Mouse (Mus musculus) MEL (cell line): Measurements from ENCODE around the gene Elovl5. TPM values are rescaled to one million over a fixed set of nuclear protein-coding genes. Genes with fewer than 3 reads are reported as not detected.
A peak's percentile ranks its signal among the peaks of the same experiment; 100 is the strongest.

Source experiments
- DNase-seq: peaks from one replicate; pipeline ENCODE4 v3.0.0; 2011; ENCODE audit warnings: low read depth, low spot score
- H3K27ac ChIP-seq: 2 replicates; pipeline ENCODE4 v1.5.1; 2012; ENCODE audit warnings: low read depth, mild to moderate bottlenecking, control low read depth, low read length, moderate library complexity; ENCODE audit not compliant: control insufficient read depth
- H3K27me3 ChIP-seq, 2 experiments: fragments of 150-350 bp in 1 of 2; sonication (generic) in 1 of 2; 2 replicates each; pipeline ENCODE4 v1.6.1; 2012; ENCODE audit warnings: low read length in 2 of 2, mild to moderate bottlenecking in 2 of 2, improper control_type of control experiment in 1 of 2, moderate library complexity in 1 of 2; ENCODE audit not compliant: insufficient read depth in 2 of 2, control insufficient read depth in 1 of 2
- H3K36me3 ChIP-seq, 2 experiments: 2 replicates each; pipeline ENCODE4 v1.6.1; 2012 to 2014; ENCODE audit warnings: low read length in 2 of 2, improper control_type of control experiment in 1 of 2, inconsistent platforms in 1 of 2, mild to moderate bottlenecking in 1 of 2; ENCODE audit not compliant: insufficient read depth in 2 of 2, control insufficient read depth in 1 of 2
- H3K4me1 ChIP-seq, 2 experiments: fragments of 150-350 bp in 1 of 2; sonication (generic) in 1 of 2; 2 replicates each; pipeline ENCODE4 v1.6.1; 2012; ENCODE audit warnings: low read length in 2 of 2, improper control_type of control experiment in 1 of 2, mild to moderate bottlenecking in 1 of 2; ENCODE audit not compliant: insufficient read depth in 2 of 2, control insufficient read depth in 1 of 2
- H3K4me3 ChIP-seq, 2 experiments: fragments of 150-350 bp in 1 of 2; sonication (generic) in 1 of 2; 2 replicates each; pipeline ENCODE4 v1.5.1; 2012; ENCODE audit warnings: low read depth in 2 of 2, low read length in 2 of 2, mild to moderate bottlenecking in 2 of 2, moderate library complexity in 2 of 2, control low read depth in 1 of 2, improper control_type of control experiment in 1 of 2; ENCODE audit not compliant: control insufficient read depth in 1 of 2, insufficient read depth in 1 of 2
- H3K79me2 ChIP-seq: 2 replicates; pipeline ENCODE4 v1.6.1; 2012; ENCODE audit warnings: mild to moderate bottlenecking, low read length, moderate library complexity; ENCODE audit not compliant: control insufficient read depth, poor library complexity, insufficient read depth
- H3K9ac ChIP-seq: 2 replicates; pipeline ENCODE4 v1.6.1; 2012; ENCODE audit warnings: low read depth, mild to moderate bottlenecking, control low read depth, low read length, moderate library complexity; ENCODE audit not compliant: control insufficient read depth, poor library complexity, severe bottlenecking
- H3K9me3 ChIP-seq: fragments of 150-350 bp; sonication (generic); replicated peaks from 2 replicates; pipeline ENCODE4 v1.6.1; 2012; ENCODE audit warnings: mild to moderate bottlenecking, low read length, improper control_type of control experiment, moderate library complexity; ENCODE audit not compliant: insufficient read depth
- BHLHE40 ChIP-seq: IDR thresholded peaks from 2 replicates; pipeline ENCODE4 v1.6.1; 2012; ENCODE audit warnings: low read depth, mild to moderate bottlenecking, inconsistent platforms, low read length, improper control_type of control experiment, borderline replicate concordance
- CTCF ChIP-seq, 3 experiments: IDR thresholded peaks in 2 of 3; conservative IDR thresholded peaks in 1 of 3; 2 replicates each; pipeline ENCODE4 v1.5.1; 2011 to 2012; ENCODE audit warnings: low read length in 3 of 3, low read depth in 2 of 3, mild to moderate bottlenecking in 2 of 3, improper control_type of control experiment in 1 of 3, inconsistent platforms in 1 of 3, mixed read lengths in 1 of 3, moderate library complexity in 1 of 3; ENCODE audit not compliant: control insufficient read depth in 1 of 3, insufficient read depth in 1 of 3, poor library complexity in 1 of 3, severe bottlenecking in 1 of 3
- E2F4 ChIP-seq: IDR thresholded peaks from 2 replicates; pipeline ENCODE4 v1.6.1; 2011; ENCODE audit warnings: low read depth, low read length, improper control_type of control experiment, borderline replicate concordance
- HCFC1 ChIP-seq: IDR thresholded peaks from 2 replicates; pipeline ENCODE4 v1.6.1; 2012; ENCODE audit warnings: low read depth, mild to moderate bottlenecking, inconsistent platforms, low read length, improper control_type of control experiment, moderate library complexity
- MAFK ChIP-seq: IDR thresholded peaks from 2 replicates; pipeline ENCODE4 v1.6.1; 2011; ENCODE audit warnings: low read depth, mild to moderate bottlenecking, low read length, improper control_type of control experiment, borderline replicate concordance
- MEF2A ChIP-seq: IDR thresholded peaks from 2 replicates; pipeline ENCODE4 v1.6.1; 2014; ENCODE audit warnings: low read depth, mild to moderate bottlenecking, inconsistent platforms, low read length, improper control_type of control experiment; ENCODE audit not compliant: poor library complexity, insufficient replicate concordance, severe bottlenecking; ENCODE audit errors: extremely low read depth
- MYC ChIP-seq: IDR thresholded peaks from 2 replicates; pipeline ENCODE4 v1.6.1; 2011; ENCODE audit warnings: low read depth, mild to moderate bottlenecking, low read length, improper control_type of control experiment, moderate library complexity
- NELFE ChIP-seq: IDR thresholded peaks from 2 replicates; pipeline ENCODE4 v1.6.1; 2011; ENCODE audit warnings: low read depth, low read length, improper control_type of control experiment
- RCOR1 ChIP-seq: IDR thresholded peaks from 2 replicates; pipeline ENCODE4 v1.6.1; 2012; ENCODE audit warnings: low read depth, mild to moderate bottlenecking, inconsistent platforms, low read length, improper control_type of control experiment
- SMC3 ChIP-seq: IDR thresholded peaks from 2 replicates; pipeline ENCODE4 v1.6.1; 2011; ENCODE audit warnings: low read depth, low read length, improper control_type of control experiment
- TAL1 ChIP-seq: IDR thresholded peaks from 2 replicates; pipeline ENCODE4 v1.6.1; 2012; ENCODE audit warnings: mild to moderate bottlenecking, inconsistent platforms, low read length, moderate library complexity, mixed read lengths
- UBTF ChIP-seq: IDR thresholded peaks from 2 replicates; pipeline ENCODE4 v1.6.1; 2012; ENCODE audit warnings: low read depth, mild to moderate bottlenecking, inconsistent platforms, low read length, improper control_type of control experiment, moderate library complexity, borderline replicate concordance; ENCODE audit not compliant: insufficient read depth
- USF2 ChIP-seq, 2 experiments: IDR thresholded peaks; 2 replicates each; pipeline ENCODE4 v1.6.1; 2011 to 2012; ENCODE audit warnings: improper control_type of control experiment in 2 of 2, low read length in 2 of 2, borderline replicate concordance in 1 of 2, inconsistent platforms in 1 of 2, low read depth in 1 of 2, mild to moderate bottlenecking in 1 of 2; ENCODE audit not compliant: insufficient read depth in 1 of 2
- ZKSCAN1 ChIP-seq: IDR thresholded peaks from 2 replicates; pipeline ENCODE4 v1.6.1; 2012; ENCODE audit warnings: low read depth, mild to moderate bottlenecking, inconsistent platforms, low read length, improper control_type of control experiment, moderate library complexity
- ZMIZ1 ChIP-seq: IDR thresholded peaks from 2 replicates; pipeline ENCODE4 v1.6.1; 2012; ENCODE audit warnings: low read depth, mild to moderate bottlenecking, inconsistent platforms, low read length, improper control_type of control experiment, moderate library complexity
- ZNF384 ChIP-seq: IDR thresholded peaks from 2 replicates; pipeline ENCODE4 v1.6.1; 2012; ENCODE audit warnings: low read depth, mild to moderate bottlenecking, inconsistent platforms, low read length, improper control_type of control experiment
- polyA plus RNA-seq, 2 experiments: library from polyadenylated mRNA; stranded (reverse) in 1 of 2; unstranded in 1 of 2; fragments of >175 nt in 1 of 2; fragments of >200 nt in 1 of 2; gene quantifications; 2 replicates each; pipeline versions ENCODE4 v1.2.1 to v1.2.4; 2012; ENCODE audit warnings: low replicate concordance in 2 of 2, low read depth in 1 of 2; ENCODE audit not compliant: insufficient read length in 2 of 2, insufficient read depth in 1 of 2, missing spikeins in 1 of 2
- total RNA-seq: library from RNA; depleted of rRNA; stranded (reverse); fragments of 300-350 nt; gene quantifications from 2 replicates; pipeline ENCODE4 v1.2.3, GENCODE M21; 2012

Elovl5 gene
- total and polyA plus RNA-seq, 3 experiments: 52.3 to 73.0 (median 58.3) TPM

DNA sequence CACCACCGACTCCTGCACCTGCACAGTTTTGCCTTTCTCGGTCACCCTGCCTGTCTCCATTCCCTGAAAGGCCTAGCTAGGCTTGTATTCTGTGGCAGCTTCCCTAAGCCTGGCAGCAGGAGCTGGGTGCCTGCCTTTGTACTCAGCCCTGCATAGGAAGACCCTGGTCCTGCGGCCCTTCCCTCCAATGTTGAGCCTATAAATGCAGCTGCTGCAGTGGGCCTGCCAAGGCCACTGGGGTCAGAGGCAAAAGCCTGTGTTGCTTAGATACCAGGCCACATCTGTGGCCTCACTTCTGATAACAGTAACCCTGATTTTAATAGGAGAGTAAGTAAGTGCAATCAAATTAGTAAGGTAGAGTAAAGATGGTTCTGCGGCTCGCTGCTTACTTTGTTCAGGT is 14.6 kb downstream of the Elovl5 start:
- Histone ChIP-seq H3K4me1 (peaks cover 0 to 2% of the 10 kb centered on the region in 2 experiments; a peak in 1 of 4 replicates), H3K9ac (no peak overlapping the region), H3K27ac (no peak overlapping the region), H3K36me3 (peaks cover 2 to 3% of the 10 kb centered on the region in 2 experiments; a peak in 2 of 4 replicates), H3K9me3 (no peaks in the 10 kb centered on the region), H3K79me2 (peaks cover 59% of the 10 kb centered on the region), H3K4me3 (no peak overlapping the region), H3K27me3 (no peaks in the 10 kb centered on the region)
- TF ChIP-seq MAFK (no peak), USF2 (IDR thresholded peaks at IDR 0.05; ENCODE audit: borderline replicate concordance in 1 of 2, insufficient read depth in 1 of 2, low read depth in 1 of 2, low read length in 2 of 2) (no peak), BHLHE40 (no peak), E2F4 (no peak), ZMIZ1 (no peak), ZKSCAN1 (no peak), HCFC1 (no peak), RCOR1 (no peak)
- no peak for DNase-seq

DNA sequence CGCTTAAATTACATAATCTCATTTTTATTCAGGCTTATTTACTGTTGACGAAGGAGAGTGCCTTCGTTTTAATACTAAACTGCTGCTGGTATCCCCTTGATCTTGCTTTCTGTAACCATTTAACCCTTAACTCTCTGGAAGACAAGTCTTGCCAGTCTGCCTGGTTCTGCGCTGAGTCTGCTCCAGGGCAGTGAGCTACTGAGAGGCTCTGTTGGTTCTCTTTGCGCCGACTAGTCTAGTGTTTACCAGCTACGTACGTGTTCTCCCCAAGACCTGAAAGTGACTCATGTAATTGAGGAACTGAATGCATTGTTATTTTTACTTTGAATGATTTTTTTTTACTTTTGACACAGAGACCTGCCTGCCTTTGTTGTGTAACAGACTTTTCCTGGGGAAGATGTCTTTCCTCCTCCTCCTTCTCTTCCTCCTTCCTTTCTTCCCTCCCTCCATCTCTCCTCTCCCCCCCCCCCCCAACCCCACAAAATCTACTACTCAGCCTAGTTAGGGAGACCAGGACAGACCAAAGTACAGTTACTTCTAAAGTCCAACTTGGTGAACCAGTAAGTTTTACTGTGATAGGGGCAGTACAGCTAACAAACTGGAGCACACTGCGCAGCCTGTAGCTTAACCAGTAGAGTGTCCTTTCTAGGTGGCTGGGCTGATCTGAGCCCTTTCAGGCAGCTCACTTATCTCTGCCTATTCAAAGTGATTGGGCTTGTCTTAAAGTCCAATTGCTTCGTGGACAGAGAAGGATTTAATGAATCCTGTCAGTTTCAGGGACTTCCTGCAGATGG is 18.9 kb downstream of the Elovl5 start:
- Histone ChIP-seq H3K4me3 (no peak overlapping the region), H3K9me3 (no peaks in the 10 kb centered on the region), H3K4me1 (no peaks in the 10 kb centered on the region; a peak in 1 of 4 replicates), H3K36me3 (no peaks in the 10 kb centered on the region; a peak in 1 of 4 replicates), H3K27ac (no peak overlapping the region), H3K9ac (no peak overlapping the region), H3K27me3 (no peaks in the 10 kb centered on the region), H3K79me2 (peaks cover 57% of the 10 kb centered on the region)
- 0 out of 2 replicates have a peak, but pooled peaks have one; percentile 8 for TF ChIP-seq ZNF384
- TF ChIP-seq NELFE: no peak
- no peak for DNase-seq

DNA sequence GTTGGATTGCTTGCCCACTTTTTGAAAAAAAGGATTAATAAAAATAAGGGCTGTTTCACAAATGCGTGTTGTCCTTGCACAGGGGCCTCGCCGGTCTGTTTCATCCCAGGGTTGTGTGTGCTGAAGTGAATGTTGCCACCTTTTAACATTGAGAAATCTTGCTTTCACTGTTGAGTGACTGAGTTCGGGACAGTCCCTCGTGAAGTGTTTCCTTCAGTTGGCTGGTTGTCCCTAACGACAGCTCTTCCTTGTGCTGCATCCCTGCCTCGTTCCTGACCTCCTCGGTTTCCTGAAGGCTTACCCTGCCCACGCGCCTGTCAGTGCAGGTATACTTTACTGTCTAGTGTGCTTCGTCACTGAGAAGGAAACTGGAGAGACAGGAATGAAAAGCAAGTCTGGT is 20.7 kb downstream of the Elovl5 start:
- peaks cover 52% of the 10 kb centered on the region for H3K79me2 ChIP-seq
- no peak overlapping the region for H3K4me3 ChIP-seq
- no peaks in the 10 kb centered on the region for H3K9me3 ChIP-seq
- H3K36me3 ChIP-seq: no peaks in the 10 kb centered on the region; a peak in 1 of 4 replicates
- H3K27me3 ChIP-seq: no peaks in the 10 kb centered on the region
- no peak overlapping the region for H3K9ac ChIP-seq
- TF ChIP-seq USF2 (IDR thresholded peaks at IDR 0.05; ENCODE audit: borderline replicate concordance in 1 of 2, insufficient read depth in 1 of 2, low read depth in 1 of 2, low read length in 2 of 2) (no peak), UBTF (no peak), TAL1 (no peak), MYC (no peak), SMC3 (no peak), MEF2A (no peak), CTCF (IDR thresholded peaks at IDR 0.05 in 2 of 3, conservative IDR thresholded peaks at IDR 0.05 in 1 of 3; ENCODE audit: control insufficient read depth in 1 of 3, insufficient read depth in 1 of 3, low read depth in 2 of 3, low read length in 3 of 3, poor library complexity in 1 of 3, severe bottlenecking in 1 of 3) (no peak), HCFC1 (no peak), ZMIZ1 (no peak)
- no peaks in the 10 kb centered on the region; a peak in 1 of 4 replicates for H3K4me1 ChIP-seq
- DNase-seq: no peak
- H3K27ac ChIP-seq: no peak overlapping the region
